25 mouse cellular contexts compared by ENCODE assay signal in genomic region chr7:130184864-130185263, GRCm38 (mm10).
A peak's percentile ranks its signal among the peaks of the same experiment; 100 is the strongest.
DNase-seq lines count a peak whose midpoint lies in the region; ATAC-seq and TF ChIP-seq lines count a peak whose summit lies in the region.
"Had no signal": no experiment of that assay in that cellular context is flagged by ENCODE, and none has a peak within 500 bp of the region (broad histone marks: within the 10 kb centered on the region; RNA-seq: fewer than 3 reads in every experiment).

No protein-coding gene starts in this region.

- WGBS in forebrain, postnatal 0 days: 76% methylated on average over 5 of the region's 5 CpGs
- WGBS in forebrain, embryonic 16.5 days: 79% methylated on average over 5 of the region's 5 CpGs
- WGBS in embryonic facial prominence, embryonic 14.5 days: 80% methylated on average over 5 of the region's 5 CpGs
- WGBS in limb, embryonic 11.5 days: 86% methylated on average over 5 of the region's 5 CpGs

- TF ChIP-seq POLR2A in brain, embryonic 14.5 days (IDR thresholded peaks at IDR 0.05; ENCODE audit: borderline replicate concordance, extremely low read depth, insufficient read depth, insufficient read length, poor library complexity, severe bottlenecking): no peak

- H3K4me2 ChIP-seq in forebrain, postnatal 0 days (ENCODE audit: low read depth): no peak overlapping the region
- no peak overlapping the region for H3K4me2 ChIP-seq in forebrain, embryonic 16.5 days (ENCODE audit: low read length)
- H3K4me2 ChIP-seq in embryonic facial prominence, embryonic 14.5 days (ENCODE audit: low read depth, low read length): no peak overlapping the region
- no peak overlapping the region for H3K4me2 ChIP-seq in limb, embryonic 11.5 days (ENCODE audit: low read depth, severe bottlenecking)
- H3K4me2 ChIP-seq: heart, embryonic 15.5 days; hindbrain, embryonic 13.5 days; liver, embryonic 13.5 days; neural tube, embryonic 13.5 days had no signal

- no peaks in the 10 kb centered on the region for H3K36me3 ChIP-seq in forebrain, postnatal 0 days (ENCODE audit: insufficient read depth)
- H3K36me3 ChIP-seq in forebrain, embryonic 16.5 days (ENCODE audit: control insufficient read depth, insufficient read depth): peaks cover 3% of the 10 kb centered on the region; the same call in 1 of the 2 replicates
- peaks cover 79% of the 10 kb centered on the region for H3K36me3 ChIP-seq in embryonic facial prominence, embryonic 14.5 days (ENCODE audit: control insufficient read depth, insufficient read depth, low read length)
- no peaks in the 10 kb centered on the region for H3K36me3 ChIP-seq in limb, embryonic 11.5 days (ENCODE audit: control insufficient read depth, insufficient read depth, low read length)

- ATAC-seq in forebrain, postnatal 0 days: no peak
- ATAC-seq in forebrain, embryonic 16.5 days: no peak
- ATAC-seq in embryonic facial prominence, embryonic 14.5 days (ENCODE audit: low read depth): no peak
- ATAC-seq in limb, embryonic 11.5 days (ENCODE audit: insufficient number of reproducible peaks, low FRiP score, low TSS enrichment, low read depth): no peak

- no peaks in the 10 kb centered on the region for H3K4me1 ChIP-seq in forebrain, postnatal 0 days (ENCODE audit: insufficient read depth)
- peaks cover 7% of the 10 kb centered on the region for H3K4me1 ChIP-seq in forebrain, embryonic 16.5 days (replicated peaks; ENCODE audit: control insufficient read depth, insufficient read depth, low read length)
- H3K4me1 ChIP-seq in embryonic facial prominence, embryonic 14.5 days (ENCODE audit: control insufficient read depth, insufficient read depth, low read length): peaks cover 21% of the 10 kb centered on the region
- peaks cover 1% of the 10 kb centered on the region for H3K4me1 ChIP-seq in limb, embryonic 11.5 days (ENCODE audit: control insufficient read depth, insufficient read depth, low read length)
- H3K4me1 ChIP-seq: liver, embryonic 13.5 days; megakaryocyte, embryonic 14.5 days had no signal

- TF ChIP-seq CTCF in forebrain, postnatal 0 days (IDR thresholded peaks at IDR 0.05; ENCODE audit: low read depth): no peak
- no peak for TF ChIP-seq CTCF in brain, embryonic 14.5 days (IDR thresholded peaks at IDR 0.05; ENCODE audit: borderline replicate concordance, extremely low read depth, insufficient read depth, insufficient read length)

- no peak overlapping the region for H3K9ac ChIP-seq in forebrain, postnatal 0 days
- H3K9ac ChIP-seq in forebrain, embryonic 16.5 days (replicated peaks; ENCODE audit: low read depth, low read length): no peak overlapping the region
- no peak overlapping the region for H3K9ac ChIP-seq in embryonic facial prominence, embryonic 14.5 days (ENCODE audit: low read depth, low read length)
- no peak overlapping the region for H3K9ac ChIP-seq in limb, embryonic 11.5 days (ENCODE audit: low read length)
- H3K9ac ChIP-seq: heart, embryonic 15.5 days; hindbrain, embryonic 13.5 days; liver, embryonic 13.5 days; neural tube, embryonic 13.5 days had no signal

- DNase-seq in forebrain, postnatal 0 days: peak; percentile 41
- DNase-seq in brain, embryonic 14.5 days (ENCODE audit: low read depth): peak; percentile 50
- DNase-seq in embryonic facial prominence, embryonic 14.5 days (ENCODE audit: low spot score): no peak
- no peak for DNase-seq in limb, embryonic 11.5 days (ENCODE audit: low spot score)
- no peak for DNase-seq in thymus, postnatal 0 days (ENCODE audit: low spot score)
- no peak for DNase-seq in ovary, postnatal 36 days (ENCODE audit: low spot score)
- DNase-seq: adrenal gland, adult 8-10 months; cerebellum, adult 2 months; cerebellum, postnatal 36 days; embryo, embryonic 11 days; gastrocnemius, postnatal 36 days; heart, adult 2 months; heart, postnatal 36 days; kidney, adult 9 months; kidney, postnatal 4 days; layer of hippocampus, adult 9-11 months; liver, embryonic 13.5 days; lung, adult 2 months; midbrain, embryonic 14.5 days; thymus, postnatal 14 days had no signal

- H3K4me3 ChIP-seq in forebrain, postnatal 0 days (ENCODE audit: low read depth, low read length): no peak overlapping the region
- H3K4me3 ChIP-seq in forebrain, embryonic 16.5 days (replicated peaks; ENCODE audit: low read length): no peak overlapping the region
- H3K4me3 ChIP-seq in embryonic facial prominence, embryonic 14.5 days (ENCODE audit: low read depth, low read length): no peak overlapping the region
- H3K4me3 ChIP-seq in limb, embryonic 11.5 days (ENCODE audit: low read depth, low read length): no peak overlapping the region
- H3K4me3 ChIP-seq: heart, adult 2 months; heart, embryonic 15.5 days; hindbrain, embryonic 13.5 days; liver, embryonic 13.5 days; megakaryocyte, embryonic 14.5 days; neural tube, embryonic 13.5 days had no signal

- H3K9me3 ChIP-seq in forebrain, postnatal 0 days (ENCODE audit: low read length): no peaks in the 10 kb centered on the region
- H3K9me3 ChIP-seq in forebrain, embryonic 16.5 days (ENCODE audit: control insufficient read depth, low read length): no peaks in the 10 kb centered on the region
- H3K9me3 ChIP-seq in embryonic facial prominence, embryonic 14.5 days (ENCODE audit: control insufficient read depth, low read length): no peaks in the 10 kb centered on the region
- no peaks in the 10 kb centered on the region for H3K9me3 ChIP-seq in limb, embryonic 11.5 days (ENCODE audit: control insufficient read depth, low read length)
- H3K9me3 ChIP-seq: heart, embryonic 15.5 days; hindbrain, embryonic 13.5 days; liver, embryonic 13.5 days; neural tube, embryonic 13.5 days had no signal

- no peak overlapping the region for H3K27ac ChIP-seq in forebrain, postnatal 0 days (ENCODE audit: low read depth, low read length)
- no peak overlapping the region for H3K27ac ChIP-seq in forebrain, embryonic 16.5 days (ENCODE audit: low read length)
- H3K27ac ChIP-seq in embryonic facial prominence, embryonic 14.5 days (replicated peaks; ENCODE audit: low read depth, low read length): peak overlapping the region; percentile 76
- H3K27ac ChIP-seq in limb, embryonic 11.5 days (replicated peaks; ENCODE audit: low read depth, low read length): peak overlapping the region; percentile 23
- H3K27ac ChIP-seq: heart, adult 2 months; heart, embryonic 15.5 days; hindbrain, embryonic 13.5 days; liver, embryonic 13.5 days; neural tube, embryonic 13.5 days had no signal

- H3K27me3 ChIP-seq in forebrain, postnatal 0 days (ENCODE audit: insufficient read depth, low read length): no peaks in the 10 kb centered on the region
- no peaks in the 10 kb centered on the region for H3K27me3 ChIP-seq in forebrain, embryonic 16.5 days (replicated peaks; ENCODE audit: control insufficient read depth, insufficient read depth, low read length)
- no peaks in the 10 kb centered on the region for H3K27me3 ChIP-seq in embryonic facial prominence, embryonic 14.5 days (replicated peaks; ENCODE audit: control insufficient read depth, insufficient read depth, low read length)
- no peaks in the 10 kb centered on the region for H3K27me3 ChIP-seq in limb, embryonic 11.5 days (ENCODE audit: control insufficient read depth, insufficient read depth, low read length)
- H3K27me3 ChIP-seq: heart, embryonic 15.5 days; hindbrain, embryonic 13.5 days; liver, embryonic 13.5 days; megakaryocyte, embryonic 14.5 days had no signal

Comparison
In these comparisons a context has a peak if more than half of its experiments do, and no peak if none do; other contexts are left out.
1. DNase-seq: peak in forebrain, postnatal 0 days (single experiment) and brain, embryonic 14.5 days (single experiment); none in embryonic facial prominence, embryonic 14.5 days (single experiment), limb, embryonic 11.5 days (single experiment), thymus, postnatal 0 days (single experiment) and ovary, postnatal 36 days (single experiment).
2. H3K27ac ChIP-seq: peak in embryonic facial prominence, embryonic 14.5 days (single experiment) and limb, embryonic 11.5 days (single experiment); none in forebrain, postnatal 0 days (single experiment) and forebrain, embryonic 16.5 days (single experiment).